Mouse (Mus musculus) ovary, postnatal 14 days (tissue): Measurements from ENCODE around the gene Gpr183.

ENCODE experiments used
- DNase-seq: peaks from one replicate; pipeline ENCODE4 v3.0.0; 2022; ENCODE audit warnings: low spot score

Gpr183 gene

DNA sequence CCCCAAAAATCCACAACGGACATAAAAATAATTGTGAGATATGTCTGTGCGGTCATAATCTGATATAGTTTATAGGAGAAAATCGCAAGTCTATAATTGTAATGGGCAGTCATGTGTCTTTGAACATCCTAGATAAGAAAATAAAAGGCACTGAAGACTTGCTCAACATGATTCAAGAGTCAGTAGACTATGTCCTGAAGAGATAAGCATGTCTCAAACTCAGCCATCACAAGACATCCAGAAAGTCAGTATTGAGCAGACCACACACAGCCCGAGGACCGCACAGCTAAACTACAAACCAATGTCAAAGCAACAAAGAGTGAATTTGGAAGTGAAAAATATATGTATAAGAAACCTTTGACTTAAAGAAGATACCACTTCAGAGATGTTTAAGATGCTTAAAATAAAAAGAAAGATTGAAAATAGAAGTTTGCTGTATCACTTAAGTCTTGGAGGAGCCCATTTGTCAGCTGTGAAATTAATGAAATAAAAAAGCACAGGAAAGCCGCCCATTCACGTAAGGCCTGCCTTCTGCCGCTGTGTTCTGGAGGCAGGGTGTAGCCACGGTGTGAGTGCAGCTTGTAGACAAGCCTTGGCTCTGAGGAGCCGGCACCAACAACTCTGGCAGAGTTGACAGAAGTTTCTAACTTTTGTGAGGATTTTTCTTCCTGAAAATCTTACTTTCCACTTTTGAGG is 7.7 kb downstream of the Gpr183 start:
- DNase-seq, result no peak

DNA sequence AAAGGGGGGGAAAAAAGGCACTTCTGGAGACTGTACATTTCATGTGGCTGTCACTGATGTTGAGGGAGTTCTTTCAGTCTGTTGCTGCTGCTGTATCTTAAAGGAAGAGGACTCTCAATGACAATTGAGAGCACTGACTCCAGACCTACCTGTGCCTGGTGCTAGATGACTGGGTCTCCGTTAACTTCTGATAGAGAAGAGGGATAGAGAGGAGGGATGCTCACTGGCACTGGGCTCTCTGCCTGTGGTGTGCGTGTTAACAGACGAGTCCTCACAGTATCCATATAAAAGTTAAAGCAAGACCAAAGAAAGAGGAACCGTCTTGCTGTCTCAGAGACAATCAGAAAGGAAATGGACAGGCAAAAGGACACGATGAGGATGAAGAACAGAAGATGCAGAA is 8.7 kb downstream of the Gpr183 start:
- no peak for DNase-seq

DNA sequence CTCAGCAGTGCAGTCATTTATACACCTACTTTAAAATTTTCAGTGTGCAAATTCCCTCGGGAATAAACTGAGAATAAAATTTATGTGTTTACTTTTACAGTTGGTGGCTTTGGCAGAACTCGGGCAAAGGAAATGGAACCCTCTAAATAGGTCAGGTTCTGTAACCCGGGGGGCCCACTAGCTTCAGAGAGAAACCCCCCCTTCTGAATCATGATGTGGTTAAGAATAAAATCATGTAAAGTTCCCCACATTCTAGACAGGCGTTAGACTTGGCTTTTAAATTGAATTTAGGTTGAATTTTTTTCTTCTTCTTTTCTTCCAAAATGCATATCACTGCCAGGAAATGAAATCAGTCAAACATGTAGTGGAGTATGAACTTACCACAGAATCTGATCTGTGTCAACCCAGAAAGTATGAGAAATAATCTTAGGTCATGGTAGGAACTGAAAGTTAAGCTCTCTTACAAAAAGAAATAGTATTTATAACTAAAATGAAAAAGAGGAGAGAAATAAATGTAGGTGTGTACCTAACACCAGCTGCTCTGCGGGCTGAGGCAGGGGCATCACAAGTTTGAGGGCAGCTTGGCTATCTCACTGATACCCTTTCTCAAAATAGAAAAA is 9.7 kb downstream of the Gpr183 start:
- no peak for DNase-seq

DNA sequence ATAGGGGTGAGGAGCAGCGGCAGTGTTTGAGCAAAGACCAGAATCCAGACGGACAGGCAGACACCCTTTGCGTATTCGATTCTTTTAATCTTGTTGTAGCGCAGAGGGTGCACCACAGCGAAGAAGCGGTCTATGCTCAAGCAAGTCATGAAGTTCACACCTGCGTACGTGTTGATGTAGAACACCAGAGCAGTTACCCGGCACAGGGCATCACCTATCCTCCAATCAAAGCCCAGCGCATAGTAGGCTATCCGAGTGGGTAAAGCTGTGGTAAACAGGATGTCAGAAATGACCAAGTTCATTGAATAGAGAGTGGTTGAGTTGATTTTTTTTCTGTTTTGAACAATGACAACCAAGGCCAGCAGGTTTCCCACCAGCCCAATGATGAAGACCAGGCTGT is 10.4 kb downstream of the Gpr183 start:
- DNase-seq, result no peak

DNA sequence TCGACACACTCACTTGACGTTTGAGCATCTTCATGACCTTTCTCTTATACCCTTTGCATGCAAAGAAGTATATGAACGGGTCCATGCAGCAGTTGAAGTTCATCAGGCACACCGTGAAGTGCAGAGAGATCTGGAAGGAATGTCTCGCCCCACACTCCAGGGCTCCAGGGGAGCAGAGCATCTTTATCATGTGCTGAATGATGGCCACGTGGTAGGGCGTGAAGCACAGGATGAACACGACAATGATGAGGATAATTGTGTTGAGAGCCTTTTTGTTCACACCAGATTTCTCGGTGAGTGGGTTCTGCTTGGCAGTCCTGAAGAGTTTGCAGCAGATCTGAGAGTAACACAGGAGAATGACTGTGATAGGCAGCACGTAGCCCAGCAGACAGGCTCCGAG is 10.9 kb downstream of the Gpr183 start:
- DNase-seq, result no peak

DNA sequence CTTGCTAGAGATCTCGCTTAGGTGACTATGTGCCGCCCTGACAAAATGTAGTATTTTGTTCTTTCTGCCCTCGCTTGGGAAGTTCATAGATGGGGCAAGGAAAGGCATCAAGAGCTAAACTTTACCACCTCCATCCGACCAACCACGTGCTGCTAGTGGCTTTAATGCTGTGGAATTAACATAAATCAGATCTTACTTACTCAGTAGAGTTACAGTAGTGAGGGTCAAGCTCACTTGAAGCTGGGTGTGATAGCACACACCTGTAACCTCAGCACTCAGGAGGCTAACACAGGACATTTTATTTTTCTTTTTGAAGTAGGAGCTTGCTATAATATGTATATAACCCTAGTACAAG is 13.0 kb downstream of the Gpr183 start:
- DNase-seq, result no peak

DNA sequence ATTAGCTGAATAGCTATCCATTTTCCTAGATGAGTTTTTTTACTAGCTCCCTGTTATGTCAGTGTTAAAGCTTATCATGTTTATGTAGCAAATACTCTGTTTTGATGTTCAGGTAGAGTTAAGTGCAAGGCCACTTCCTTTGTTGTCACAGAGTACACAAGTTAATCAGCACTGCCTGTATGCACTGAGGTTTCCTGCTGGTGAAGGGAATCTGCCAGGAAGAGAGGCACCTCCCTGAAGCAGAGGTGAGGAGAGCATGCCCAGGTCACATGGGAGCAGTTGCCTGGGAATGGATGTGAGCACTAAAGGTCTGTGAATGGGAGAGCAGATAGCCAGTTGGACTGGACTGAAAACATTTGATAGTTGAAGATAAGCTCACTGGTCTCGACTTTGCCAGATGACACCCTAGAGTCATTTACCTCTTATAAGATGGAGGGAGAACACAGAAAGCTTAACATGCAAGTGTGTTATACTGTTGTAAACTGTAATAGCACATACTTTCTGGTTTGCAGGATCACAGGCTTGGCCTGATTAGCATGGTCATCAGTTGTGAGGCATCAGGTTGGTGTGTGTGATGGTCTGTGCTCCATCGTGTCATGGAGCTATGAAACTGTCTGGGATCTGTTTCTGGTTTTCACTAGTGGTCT is 13.5 kb downstream of the Gpr183 start:
- DNase-seq, result no peak

DNA sequence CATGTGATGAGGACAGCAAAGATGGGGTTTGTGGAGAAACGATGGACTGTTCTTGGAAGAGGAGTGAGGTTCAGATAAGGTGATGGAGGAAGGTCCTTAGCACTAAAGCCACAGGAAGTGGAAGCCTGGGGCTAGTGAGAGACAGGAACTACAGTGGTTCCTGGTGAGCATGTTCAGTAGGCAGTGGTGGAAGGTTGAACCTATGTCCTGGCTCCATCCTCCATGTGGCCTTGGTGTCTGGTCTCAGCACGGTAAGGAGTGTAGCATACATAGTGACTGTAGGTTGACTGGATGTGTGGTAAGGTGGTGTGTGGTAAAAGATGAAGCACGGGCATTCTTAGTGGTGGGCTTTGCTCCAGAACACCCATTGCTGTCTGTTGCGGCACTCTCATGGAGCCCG is 15.1 kb downstream of the Gpr183 start:
- DNase-seq, result no peak

DNA sequence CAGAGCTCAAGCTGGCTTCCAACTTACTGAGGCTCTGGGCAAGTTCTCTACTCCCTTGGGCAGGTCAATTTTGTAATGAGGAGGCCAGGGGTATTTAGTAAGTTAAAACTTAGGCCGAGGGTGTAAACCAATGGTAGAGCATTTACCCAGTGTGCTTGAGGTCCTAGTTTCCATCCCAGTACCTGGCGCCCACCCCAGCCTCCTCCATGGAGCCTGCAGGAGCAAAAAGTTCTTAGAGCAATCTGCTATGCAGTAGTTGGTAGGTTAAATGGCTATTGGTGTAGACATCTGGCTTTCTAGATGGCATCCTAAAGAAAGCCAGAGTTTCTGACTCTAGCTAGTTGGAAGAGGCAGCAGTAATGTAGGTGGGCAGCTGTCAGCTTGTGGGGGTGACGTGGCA is 15.6 kb downstream of the Gpr183 start:
- DNase-seq, result no peak

DNA sequence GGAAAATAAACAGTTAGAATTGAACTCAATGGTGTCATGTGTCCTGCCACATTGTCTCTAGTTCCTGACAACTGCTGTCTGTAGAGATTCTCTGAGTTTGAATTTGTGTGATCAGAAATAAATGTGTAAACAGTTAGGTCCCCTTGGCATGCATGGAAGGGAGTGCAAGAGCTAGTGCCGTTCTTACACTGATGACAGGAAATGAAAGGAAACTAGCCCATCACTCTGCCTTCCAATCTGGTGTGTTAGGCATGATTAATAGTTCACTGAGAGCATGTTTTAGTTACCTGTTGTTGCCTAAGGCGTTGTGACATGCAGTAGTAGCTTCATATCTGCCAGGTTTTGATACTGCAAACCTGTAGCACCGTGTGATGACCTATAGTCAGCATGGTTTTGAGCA is 17.0 kb downstream of the Gpr183 start:
- DNase-seq, result no peak

DNA sequence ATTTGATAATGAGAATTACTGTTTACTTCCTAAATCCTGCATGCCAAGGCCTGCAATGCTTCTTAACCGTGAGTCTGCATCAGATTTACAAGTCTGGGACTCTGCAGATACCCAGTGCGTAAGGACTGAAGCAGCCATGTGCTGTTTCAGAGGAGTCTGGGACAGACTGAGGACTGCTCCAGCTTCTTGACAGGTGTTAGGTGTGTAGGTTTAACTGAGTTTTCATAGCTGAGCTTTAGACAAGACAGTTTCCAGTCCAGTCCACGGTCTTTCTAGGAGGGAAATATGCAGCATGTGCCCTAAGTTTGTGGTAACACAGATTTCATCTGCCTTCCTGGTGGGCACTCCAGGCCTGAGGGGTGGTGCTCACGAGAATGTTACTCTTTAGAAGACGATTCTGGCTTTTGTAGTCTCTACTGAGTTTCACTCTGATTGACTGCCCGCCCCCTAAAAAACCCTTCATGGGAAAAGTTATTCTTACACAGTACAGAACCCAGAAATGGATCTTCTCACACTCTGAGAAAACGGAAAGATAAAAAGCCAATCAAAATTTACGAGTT is 17.7 kb downstream of the Gpr183 start:
- DNase-seq, result no peak

DNA sequence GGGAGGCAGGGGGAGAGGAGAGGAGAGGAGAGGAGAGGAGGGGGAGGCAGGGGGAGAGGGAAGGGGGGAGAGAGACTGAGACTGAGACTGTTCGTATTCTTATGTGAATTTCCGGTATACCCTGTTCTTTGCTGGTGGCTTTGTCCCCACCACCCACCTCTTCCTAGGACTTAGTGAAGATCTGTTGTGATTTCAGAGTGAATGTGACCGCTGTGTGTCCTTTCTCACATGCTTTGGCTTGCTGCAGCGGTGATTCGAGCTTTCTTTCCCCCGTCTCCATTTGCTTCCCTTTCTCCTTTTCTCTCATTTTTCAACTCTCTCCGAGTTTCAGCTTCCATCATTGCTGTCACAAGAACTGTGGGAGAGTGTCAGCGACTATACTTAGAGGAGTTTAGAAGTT is 18.3 kb downstream of the Gpr183 start:
- no peak for DNase-seq

DNA sequence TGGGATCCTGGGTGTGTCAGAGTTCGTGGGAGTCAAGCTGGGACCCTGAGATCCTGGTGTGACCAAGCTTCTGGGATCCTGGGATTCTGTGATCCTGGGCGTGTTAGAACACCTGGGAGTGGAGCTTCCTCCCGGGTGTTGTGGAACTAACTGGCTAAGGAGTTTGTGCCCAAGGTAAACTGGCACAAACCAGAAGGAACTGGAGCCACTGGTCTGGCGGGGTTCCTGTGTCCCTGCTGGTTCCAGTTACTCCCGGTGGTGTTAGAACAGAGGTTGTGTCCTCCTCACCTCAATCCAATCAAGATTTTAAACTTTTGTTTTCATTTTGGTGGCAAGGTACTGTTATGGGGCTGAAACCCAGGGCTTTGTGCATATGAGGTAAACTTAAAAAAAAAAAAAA is 18.9 kb downstream of the Gpr183 start:
- DNase-seq, result no peak

DNA sequence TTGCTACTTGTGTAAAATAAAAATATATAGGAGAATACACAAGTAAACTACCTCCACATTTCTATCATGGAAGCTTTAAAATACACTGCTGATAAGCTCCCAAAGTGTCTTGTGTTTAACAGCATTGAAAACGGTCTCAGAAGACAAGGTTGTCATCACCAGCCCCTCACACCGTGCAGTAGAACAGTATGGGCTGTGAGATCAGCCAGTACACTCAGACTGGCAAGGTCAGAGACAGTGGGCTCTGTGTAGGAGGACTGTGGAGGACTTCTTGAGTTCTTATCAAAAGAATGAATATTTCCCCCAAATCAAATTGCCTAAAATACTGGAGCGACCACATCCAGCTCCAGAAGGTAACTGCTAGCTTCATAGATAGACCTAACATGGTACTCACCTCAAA is 25.4 kb downstream of the Gpr183 start:
- no peak for DNase-seq

DNA sequence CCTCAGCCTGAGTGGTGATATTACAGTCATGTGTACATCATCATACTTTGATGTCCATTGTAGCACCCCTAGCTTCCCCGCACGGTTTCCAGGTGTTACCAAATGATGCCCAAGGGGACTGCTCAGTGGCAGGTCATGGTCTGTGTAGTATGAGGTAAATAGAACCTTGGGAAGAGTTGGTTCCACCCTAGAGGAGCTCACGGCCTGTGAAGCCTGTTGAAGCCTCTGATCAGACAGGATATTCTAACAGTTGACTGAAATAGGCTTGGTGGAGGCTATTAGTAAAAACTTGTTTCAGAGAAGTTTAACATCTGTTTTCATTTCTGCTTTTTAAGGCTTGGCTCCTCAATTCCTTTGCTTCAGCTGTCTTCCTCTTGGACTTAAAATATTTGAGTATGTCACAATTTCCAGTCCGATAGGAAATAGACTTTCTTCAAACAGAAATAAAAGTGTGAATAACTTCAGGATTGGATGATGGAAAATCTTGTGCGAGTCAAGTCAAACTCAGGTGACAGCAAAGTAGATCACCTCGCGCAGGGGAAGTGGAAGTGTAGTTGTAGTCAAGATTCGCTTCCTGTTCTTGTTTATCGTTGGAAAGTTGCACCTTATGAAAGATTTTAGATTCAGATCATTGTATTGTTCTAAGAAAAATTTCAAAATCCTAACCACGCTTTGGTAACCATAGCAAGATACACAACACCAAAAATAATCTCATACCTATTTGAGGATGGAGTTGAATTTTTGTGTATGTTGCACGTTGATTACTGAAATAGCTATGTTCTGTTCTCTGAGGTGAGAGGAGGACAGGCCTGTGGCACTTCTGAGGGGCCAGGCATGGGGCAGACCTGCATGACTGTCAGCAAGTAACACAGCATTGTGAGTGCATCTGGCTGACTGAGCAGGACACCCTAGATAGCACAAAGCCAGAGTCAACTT is 26.5 kb downstream of the Gpr183 start:
- DNase-seq, result no peak

DNA sequence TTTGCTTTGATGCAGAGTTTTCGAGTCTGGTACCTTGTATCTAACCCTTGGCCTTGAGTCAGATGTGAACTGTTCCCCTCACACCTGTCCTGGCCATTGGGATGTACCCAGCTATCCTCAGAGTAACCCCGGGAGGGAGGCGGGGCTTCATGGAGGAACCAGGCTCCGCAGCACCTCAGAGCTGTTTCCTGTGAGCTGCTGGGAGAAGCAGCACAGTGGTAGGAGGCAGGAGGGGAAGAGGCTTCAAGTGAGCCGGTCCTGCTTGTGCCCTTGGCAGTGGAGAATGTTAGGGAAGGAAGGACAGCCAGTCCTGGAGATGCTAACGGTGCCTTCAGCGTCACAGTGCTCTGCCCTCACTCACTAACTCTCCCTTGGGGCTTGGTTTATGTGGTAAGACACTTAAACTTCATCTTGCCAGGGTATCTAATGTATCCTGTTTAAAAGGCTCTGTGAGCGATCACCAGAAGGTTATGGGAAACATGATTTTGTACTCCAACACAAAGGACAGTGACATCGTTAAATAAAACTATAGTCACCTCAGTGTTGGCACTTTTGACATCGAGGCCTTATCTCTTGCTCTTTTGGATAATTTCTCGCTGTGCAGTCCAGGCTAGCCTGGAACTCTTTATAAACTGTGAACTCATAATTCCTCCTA is 27.3 kb downstream of the Gpr183 start:
- DNase-seq, result no peak

DNA sequence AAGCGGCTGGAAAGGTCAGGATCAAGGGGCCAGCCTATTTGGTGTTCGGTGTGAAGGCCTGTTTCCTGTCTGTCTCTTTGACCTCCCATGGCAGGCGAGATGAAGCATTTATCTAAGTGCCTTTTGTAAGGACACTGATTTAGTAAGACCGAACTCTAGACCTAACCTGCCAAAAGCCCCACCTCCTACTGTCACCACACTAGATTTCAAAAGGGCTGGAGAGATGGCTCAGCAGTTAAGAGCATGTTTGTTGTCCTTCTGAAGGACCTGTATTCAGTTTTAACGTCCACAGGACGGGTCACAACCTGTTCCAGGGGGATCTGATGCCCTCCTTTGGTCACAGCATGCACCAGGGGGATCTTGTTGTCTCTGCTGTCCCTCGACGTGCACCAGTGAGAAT is 28.1 kb downstream of the Gpr183 start:
- no peak for DNase-seq

DNA sequence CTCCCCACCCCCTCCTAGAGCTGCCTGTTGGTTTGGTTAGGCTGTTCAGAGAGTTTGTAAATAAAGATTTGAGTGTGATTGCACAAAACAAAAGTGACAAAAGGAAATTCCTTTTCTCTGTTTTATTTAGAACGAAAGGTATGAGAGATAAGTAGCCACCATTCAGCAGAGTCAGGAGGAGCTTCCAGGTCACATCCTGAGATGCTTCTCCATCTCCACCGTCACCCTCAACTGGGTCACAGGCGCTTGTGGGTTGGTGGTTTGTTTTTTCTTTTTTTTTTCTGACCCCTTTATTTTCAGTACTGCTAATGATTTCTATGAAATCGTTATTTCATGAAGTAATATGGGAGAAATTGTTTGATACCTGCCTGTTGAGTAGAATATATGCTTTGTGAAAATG is 28.6 kb downstream of the Gpr183 start:
- DNase-seq, result no peak

DNA sequence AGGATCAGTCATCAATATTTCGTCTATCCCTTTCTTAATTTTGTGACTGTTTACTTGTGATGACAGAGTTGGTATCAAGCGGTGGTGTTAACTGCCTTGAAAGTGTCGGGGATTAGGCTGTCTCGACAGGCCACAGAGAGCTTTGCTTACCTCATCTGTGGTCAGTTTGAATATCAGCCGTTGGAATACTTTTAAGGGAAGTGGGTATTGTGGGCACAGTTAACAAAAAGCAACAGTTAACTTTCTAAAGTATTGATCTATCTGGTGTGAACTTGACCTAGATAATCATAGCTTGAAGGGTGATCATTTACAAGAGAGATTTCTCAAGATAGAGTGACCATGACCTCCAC is 30.4 kb downstream of the Gpr183 start:
- DNase-seq, result no peak

DNA sequence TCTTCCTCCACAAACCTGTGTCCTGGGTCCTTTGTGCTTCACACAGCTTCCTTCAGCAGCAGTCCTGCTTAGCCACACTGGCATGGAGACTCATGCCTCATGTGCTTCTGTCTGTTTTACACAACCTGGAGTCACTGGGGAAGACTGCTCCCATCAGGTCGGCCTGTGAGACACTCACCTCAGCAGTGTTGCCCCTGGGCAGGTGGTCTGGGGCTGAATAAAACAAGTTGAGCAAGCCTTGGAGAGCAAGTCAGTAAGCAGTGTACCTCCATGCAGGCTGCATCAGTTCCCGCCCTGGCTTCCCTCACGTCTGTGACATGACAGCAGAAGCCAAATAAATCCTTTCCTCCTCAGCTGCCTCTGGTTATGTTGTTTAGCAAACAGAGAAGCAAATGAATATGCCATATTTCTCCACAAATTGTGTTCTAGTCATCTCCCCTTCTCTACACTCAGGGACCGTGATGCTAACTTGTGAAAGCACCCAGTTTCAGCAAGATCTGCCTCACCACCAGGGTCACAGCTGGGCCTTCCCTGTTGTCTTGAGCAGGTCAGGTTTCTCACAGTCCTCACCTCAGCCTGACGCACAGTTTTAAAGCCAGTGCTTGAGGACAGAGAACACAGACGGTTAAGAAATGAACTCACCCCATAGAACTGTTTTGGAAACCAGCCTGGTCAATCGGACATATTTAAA is 30.9 kb downstream of the Gpr183 start:
- no peak for DNase-seq

DNA sequence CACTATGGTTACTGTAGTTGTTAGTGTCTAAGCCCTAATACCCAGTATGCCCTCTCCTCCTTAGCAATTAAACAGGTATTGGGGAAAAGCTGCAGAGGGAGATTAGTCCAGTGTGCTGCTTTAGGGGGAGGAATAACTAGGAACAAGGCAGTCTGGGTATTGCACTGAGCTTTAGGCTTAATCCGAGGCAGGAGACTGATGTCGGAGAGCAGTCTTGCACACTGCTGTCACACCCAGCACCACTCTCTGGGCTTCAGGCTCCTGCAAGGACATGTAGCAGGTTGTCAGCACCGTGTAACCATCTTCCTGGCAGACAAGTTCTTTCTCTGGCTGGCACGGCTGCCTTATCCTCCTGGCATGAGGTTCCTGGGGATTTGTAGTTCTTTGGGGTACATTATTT is 32.8 kb downstream of the Gpr183 start:
- DNase-seq, result no peak
